Mouse (Mus musculus) frontal cortex, adult 2 months (tissue): ENCODE measurements around the gene Pld1. TPM values are rescaled to one million over a fixed set of nuclear protein-coding genes. Genes with fewer than 3 reads are reported as not detected.
"Not testable (repeated sequence)": the region's sequence is repeated elsewhere in the genome, so short reads cannot be mapped to it uniquely, and the experiment has no call there.

Experiments
- DNase-seq, 2 experiments: peaks; one replicate each; pipeline ENCODE4 v3.0.0; 2022; ENCODE audit warnings: low spot score in 1 of 2; ENCODE audit errors: extremely low spot score in 1 of 2
- polyA plus RNA-seq: library from polyadenylated mRNA; depleted of rRNA; stranded (reverse); fragments of >200 nt; gene quantifications from 2 replicates; pipeline ENCODE4 v1.2.3, GENCODE M21; 2012

Pld1 gene
- polyA plus RNA-seq, 1 experiment: 6.9 TPM

DNA sequence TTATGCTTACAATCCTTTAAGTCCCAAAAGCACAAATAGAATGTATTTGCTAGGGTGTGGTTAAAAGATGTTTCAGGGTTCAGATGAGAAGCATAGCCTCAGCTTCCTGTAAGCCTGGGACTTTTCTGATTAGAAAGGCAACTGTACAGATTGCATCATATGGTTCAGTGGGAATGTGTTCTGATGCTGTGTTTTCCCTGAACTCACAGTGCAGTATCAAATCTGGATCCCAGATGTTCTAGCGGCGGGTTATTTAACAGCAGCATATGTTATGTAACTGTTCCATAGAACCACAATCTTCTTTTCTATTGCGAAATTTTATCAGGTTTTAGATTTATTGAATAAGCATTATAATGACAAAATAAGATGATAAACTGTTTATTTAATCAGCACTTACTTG lies 3.1 kb downstream of the Pld1 start:
- DNase-seq: no peak

- DNase-seq: peak in 1 of 2 experiments; percentile 33
Measured at GRCm38 (mm10) chr3:27942991-27943390, 4.5 kb downstream of the Pld1 start.

DNA sequence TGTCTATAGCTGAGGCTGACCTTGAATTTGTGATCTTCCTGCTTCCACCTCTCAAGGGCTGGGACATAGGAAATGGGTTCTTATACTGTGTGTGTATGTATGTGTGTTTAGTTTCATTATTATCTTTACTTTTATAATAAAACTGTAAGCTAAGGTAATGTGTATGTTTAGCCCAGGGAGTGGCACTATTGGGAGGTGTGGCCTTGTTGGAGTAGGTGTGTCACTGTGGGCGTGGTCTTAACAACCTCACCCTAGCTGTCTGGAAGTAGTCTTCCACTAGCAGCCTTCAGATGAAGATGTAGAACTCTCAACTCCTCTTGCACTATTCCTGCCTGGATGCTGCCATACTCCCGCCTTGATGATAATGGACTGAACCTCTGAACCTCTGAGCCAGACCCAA lies 6.9 kb downstream of the Pld1 start:
- not testable (repeated sequence) for DNase-seq

- DNase-seq: no peak
Measured at GRCm38 (mm10) chr3:27949175-27949872, 10.8 kb downstream of the Pld1 start.

DNA sequence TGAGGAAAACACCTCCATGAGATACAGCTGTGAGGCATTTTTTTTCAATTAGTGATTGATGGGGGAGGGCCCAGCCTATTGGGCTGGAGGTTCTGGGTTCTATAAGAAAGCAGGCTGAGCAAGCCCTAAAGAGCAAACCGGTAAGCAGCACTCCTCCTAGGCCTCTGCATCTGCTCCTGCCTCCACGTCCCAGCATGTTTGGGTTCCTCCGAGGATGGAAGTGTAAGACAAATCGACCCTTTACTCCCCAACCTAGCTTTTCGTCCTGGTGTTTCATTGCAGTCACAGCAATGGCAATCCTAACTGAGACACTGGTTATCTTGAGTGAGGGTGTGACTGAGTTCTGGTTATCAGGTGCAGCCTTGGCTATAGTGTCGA lies 11.4 kb downstream of the Pld1 start:
- no peak for DNase-seq

- DNase-seq: no peak
Measured at GRCm38 (mm10) chr3:27950726-27951125, 12.2 kb downstream of the Pld1 start.

DNA sequence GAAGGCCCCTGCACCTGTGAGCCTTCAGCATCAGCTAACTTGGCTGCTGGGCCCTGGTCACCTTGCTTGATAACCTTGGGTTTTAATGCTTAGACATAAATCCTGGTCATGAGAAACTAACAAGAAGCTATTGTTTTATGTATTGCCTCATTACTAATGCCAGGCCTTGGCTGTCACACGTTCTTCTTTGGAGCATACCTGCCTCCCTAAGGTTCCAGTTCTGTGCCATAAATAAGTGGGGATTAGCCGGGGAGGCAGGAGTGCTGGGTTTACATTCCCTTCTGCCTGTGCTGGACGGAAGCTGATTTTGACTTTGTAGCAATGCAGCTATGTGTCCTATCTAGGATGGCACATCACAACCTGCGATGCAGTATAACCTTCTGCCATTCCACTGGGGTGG lies 13.2 kb downstream of the Pld1 start:
- DNase-seq: no peak

DNA sequence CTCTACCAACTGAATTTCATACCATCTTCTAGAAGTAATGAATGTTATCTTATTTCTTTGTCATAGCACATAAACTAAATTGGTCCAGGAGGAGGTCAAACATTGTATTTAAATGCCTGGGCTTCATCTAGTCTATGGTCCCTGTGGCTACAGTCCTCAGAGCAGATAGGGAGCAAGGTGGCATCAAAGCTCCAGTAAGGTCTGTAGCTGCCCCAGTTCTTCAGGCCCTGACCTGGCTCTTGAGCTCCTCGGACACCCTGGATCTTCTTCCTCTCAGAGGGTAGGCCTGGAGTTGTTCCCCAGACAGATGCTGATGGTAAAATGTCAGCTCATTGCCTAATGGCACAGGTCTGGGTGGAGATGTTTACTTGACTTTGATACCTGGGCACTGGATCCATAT lies 17.5 kb downstream of the Pld1 start:
- no peak for DNase-seq

DNA sequence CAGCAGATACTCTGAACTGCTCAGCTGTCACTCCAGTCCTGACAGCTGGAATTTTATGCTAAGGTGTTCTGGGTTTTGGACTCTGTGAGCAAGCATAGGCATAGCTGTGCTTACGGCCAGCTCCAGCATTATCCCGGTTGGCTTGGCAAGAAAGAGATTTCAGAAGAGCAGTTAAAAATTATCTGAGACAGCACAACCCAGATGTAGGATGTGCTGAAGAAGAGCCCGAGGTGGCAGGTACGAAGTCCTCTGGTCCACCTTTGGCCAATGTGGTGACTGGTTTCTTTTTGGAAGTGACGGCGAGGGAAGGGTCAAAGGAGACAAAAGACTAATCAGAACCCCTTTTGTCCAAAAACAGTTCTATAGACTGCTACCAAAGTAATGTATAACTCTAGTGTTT lies 20.7 kb downstream of the Pld1 start:
- no peak for DNase-seq

GRCm38 (mm10) chr3:27961162-27961561 lies 22.7 kb downstream of the Pld1 start:
- no peak for DNase-seq

DNA sequence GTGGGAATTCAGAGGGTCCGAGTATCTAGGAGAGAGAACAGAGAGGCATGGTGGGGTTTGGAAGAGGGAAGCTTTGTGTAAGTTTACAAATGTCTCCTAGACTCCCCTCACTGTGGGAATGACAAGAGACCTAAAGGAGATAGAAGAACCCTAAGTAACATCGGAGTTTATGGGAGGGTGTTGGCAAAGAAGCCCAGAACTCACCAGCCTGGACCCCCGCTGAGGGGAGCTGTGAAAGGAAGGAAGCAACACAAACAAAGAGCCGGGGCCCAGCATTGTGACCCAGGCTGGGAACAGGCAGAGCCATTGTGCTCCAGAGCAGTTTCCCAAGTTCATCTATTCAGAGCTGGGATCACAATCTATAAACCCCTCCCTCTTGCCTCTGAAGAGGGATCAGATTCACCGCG lies 25.3 kb downstream of the Pld1 start:
- DNase-seq: no peak

GRCm38 (mm10) chr3:27968671-27969070 lies 30.2 kb downstream of the Pld1 start:
- peak in 1 of 2 experiments; percentile 62 for DNase-seq

DNA sequence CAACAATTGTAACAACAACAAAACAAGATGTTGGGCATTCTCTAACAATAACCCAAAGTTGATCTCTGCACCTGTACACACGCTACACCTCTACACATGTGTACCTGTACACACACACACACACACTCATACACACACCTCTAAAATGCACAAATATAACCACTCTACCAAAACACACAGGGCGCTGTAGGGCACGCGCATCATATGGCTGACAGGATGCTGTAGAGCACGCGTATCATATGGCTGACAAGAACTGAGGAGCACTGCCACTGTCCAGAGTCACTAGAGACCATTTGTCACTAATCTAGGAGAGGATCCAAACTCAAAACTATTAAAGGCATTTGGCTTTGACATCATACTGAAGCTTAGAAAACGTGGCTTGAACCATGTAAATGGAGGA lies 35.4 kb downstream of the Pld1 start:
- DNase-seq: no peak

DNA sequence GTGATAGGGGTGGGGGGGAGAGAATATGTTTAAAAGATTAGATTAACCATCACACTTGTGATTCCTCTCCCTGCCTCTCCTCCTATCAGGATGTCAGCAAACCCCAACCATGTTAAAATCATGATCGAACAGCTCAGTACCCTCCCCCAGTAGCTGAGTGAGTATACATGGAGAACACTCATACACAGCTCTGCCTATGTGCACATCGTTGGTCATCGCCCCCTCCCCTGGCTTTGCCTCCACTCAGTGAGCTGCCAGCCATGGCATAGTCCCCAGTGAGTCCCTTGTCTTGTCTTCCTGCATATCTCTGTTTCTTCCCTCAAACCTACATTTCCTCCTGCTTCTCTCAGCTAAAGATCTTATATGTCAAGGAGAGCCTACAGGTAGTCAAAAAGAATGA lies 36.5 kb downstream of the Pld1 start:
- DNase-seq: no peak

GRCm38 (mm10) chr3:27976931-27977544 lies 38.5 kb downstream of the Pld1 start:
- no peak for DNase-seq

GRCm38 (mm10) chr3:27978030-27978723 lies 39.7 kb downstream of the Pld1 start:
- DNase-seq: no peak

- no peak for DNase-seq
Measured at GRCm38 (mm10) chr3:27981591-27981990, 43.1 kb downstream of the Pld1 start.

DNA sequence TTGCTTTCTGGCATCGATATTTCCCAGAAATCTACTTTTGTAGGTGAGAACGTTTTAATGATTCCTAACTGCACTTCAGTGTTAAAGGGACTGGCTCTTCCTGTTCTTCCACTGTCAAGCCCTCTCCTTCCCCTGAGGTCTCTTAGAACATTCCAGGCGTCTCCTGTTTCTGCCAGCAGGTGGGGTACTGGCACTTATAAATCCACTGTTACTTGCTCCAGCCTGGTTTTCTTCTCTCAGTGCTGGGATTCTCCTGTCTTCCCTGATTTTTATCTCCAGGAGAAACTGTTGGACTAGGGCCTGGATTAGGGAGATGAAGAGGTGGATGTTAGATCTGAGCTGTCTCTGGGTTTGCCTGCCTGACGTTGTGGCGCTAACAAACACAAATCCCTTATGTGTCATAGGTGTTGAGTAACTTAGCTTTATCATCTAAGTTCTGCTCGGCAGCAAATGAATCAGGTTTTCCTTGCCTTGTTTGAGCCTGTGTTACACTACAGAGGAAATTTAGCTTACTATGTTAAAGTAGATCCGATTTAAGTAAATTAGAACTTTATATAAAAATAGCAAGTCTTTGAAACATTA lies 44.0 kb downstream of the Pld1 start:
- peak; percentile 58 to 90 for DNase-seq

- DNase-seq: no peak
Measured at GRCm38 (mm10) chr3:27983274-27983673, 44.8 kb downstream of the Pld1 start.

- DNase-seq: peak; percentile 24 to 60
Measured at GRCm38 (mm10) chr3:27983935-27984577, 45.6 kb downstream of the Pld1 start.

GRCm38 (mm10) chr3:27984620-27985019 lies 46.1 kb downstream of the Pld1 start:
- DNase-seq: no peak
